Mouse (Mus musculus) adrenal gland, adult 2 months (tissue): ENCODE data around the gene Tex11. TPM values are rescaled to one million over a fixed set of nuclear protein-coding genes. Genes with fewer than 3 reads are reported as not detected.

ENCODE experiments used
- polyA plus RNA-seq: library from polyadenylated mRNA; depleted of rRNA; stranded (reverse); fragments of >200 nt; gene quantifications from 2 replicates; pipeline ENCODE4 v1.2.3, GENCODE M21; 2012; rRNA removed
- total RNA-seq, 2 experiments: library from RNA; stranded (reverse); gene quantifications; 2 replicates each; pipeline ENCODE4 v1.2.3; 2021

Tex11 gene
- total and polyA plus RNA-seq, 3 experiments, result 0.10 to 0.12 TPM; not detected in 1

Other genes starting within 250 kb of the Tex11 start
- gene Slc7a3, start 26.4 kb upstream of the Tex11 start, total RNA-seq, result under 1 TPM; 0.55 to 0.95 TPM
- gene Slc7a3, start 26.4 kb upstream of the Tex11 start, polyA plus RNA-seq, result 1.0 and 1.8 TPM in 2 replicates
- gene Snx12, start 162.9 kb upstream of the Tex11 start, total RNA-seq, result 10 to 100 TPM; 58.8 to 58.9 TPM
- gene Snx12, start 162.9 kb upstream of the Tex11 start, polyA plus RNA-seq, result 18.0 and 18.3 TPM in 2 replicates
- 10 to 100 TPM; 25.6 to 32.9 TPM for gene Foxo4, start 194.9 kb upstream of the Tex11 start, total RNA-seq
- 39.0 and 42.5 TPM in 2 replicates for gene Foxo4, start 194.9 kb upstream of the Tex11 start, polyA plus RNA-seq
- gene Gm614, start 204.3 kb upstream of the Tex11 start, total RNA-seq, result not detected
- not detected in 2 replicates for gene Gm614, start 204.3 kb upstream of the Tex11 start, polyA plus RNA-seq
- gene Il2rg, start 208.6 kb upstream of the Tex11 start, total RNA-seq, result 1 to 10 TPM; 5.9 to 8.4 TPM
- gene Il2rg, start 208.6 kb upstream of the Tex11 start, polyA plus RNA-seq, result 3.7 TPM in 2 replicates
- not detected for gene Gm20489, start 209.4 kb upstream of the Tex11 start, total RNA-seq
- not detected in 2 replicates for gene Gm20489, start 209.4 kb upstream of the Tex11 start, polyA plus RNA-seq
- 10 to 100 TPM; 30.2 to 36.4 TPM for gene Med12, start 214.4 kb upstream of the Tex11 start, total RNA-seq
- 132 and 157 TPM in 2 replicates for gene Med12, start 214.4 kb upstream of the Tex11 start, polyA plus RNA-seq
- 10 to 100 TPM in 1 of 2 experiments, 1 to 10 TPM in 1; 5.2 to 28.2 TPM for gene Nlgn3, start 239.5 kb upstream of the Tex11 start, total RNA-seq
- gene Nlgn3, start 239.5 kb upstream of the Tex11 start, polyA plus RNA-seq, result 2.8 and 3.9 TPM in 2 replicates